Mouse (Mus musculus): ENCODE results near the gene Fmod. TPM values are rescaled to one million over a fixed set of nuclear protein-coding genes. Genes with fewer than 3 reads are reported as not detected.

The Fmod gene
- total RNA-seq, 1 experiment, result not detected

- peaks cover 9 to 16% of the 10 kb centered on the region in 2 experiments for H3K4me1 ChIP-seq (ENCODE audit: control insufficient read depth in 2 of 2, insufficient read depth in 2 of 2, low read length in 2 of 2, poor library complexity in 1 of 2)
- H3K9ac ChIP-seq (ENCODE audit: insufficient read depth, low read depth, low read length, poor library complexity, severe bottlenecking), result no peak overlapping the region
- H3K4me3 ChIP-seq (ENCODE audit: insufficient read depth in 1 of 2, low read depth in 1 of 2, low read length in 2 of 2, poor library complexity in 1 of 2, severe bottlenecking in 1 of 2), result no peak overlapping the region
- no peaks in the 10 kb centered on the region for H3K36me3 ChIP-seq (ENCODE audit: control insufficient read depth, insufficient read depth, low read length, poor library complexity, severe bottlenecking)
- in situ Hi-C loops (cut with MboI; ENCODE audit: low sequenced_read_pairs in 2 of 2, unreplicated experiment in 2 of 2), result no loop called here
- no peak for DNase-seq (ENCODE audit: low read depth, low spot score)
- TF ChIP-seq CHD2 (IDR thresholded peaks at IDR 0.05; ENCODE audit: low read depth, low read length), result no peak
- TF ChIP-seq ZC3H11A (IDR thresholded peaks at IDR 0.05; ENCODE audit: borderline replicate concordance, low read depth, low read length), result no peak
- no peak for TF ChIP-seq HCFC1 (IDR thresholded peaks at IDR 0.05; ENCODE audit: borderline replicate concordance, insufficient read depth, low read length)
- TF ChIP-seq ZNF384 (IDR thresholded peaks at IDR 0.05; ENCODE audit: low read depth, low read length), result no peak
- no peak for TF ChIP-seq MAFK (IDR thresholded peaks at IDR 0.05; ENCODE audit: insufficient read depth, low read depth, low read length)
- no peaks in the 10 kb centered on the region for H3K9me3 ChIP-seq (ENCODE audit: control insufficient read depth, insufficient read depth, low read depth, low read length)
- no peak overlapping the region for H3K27ac ChIP-seq (ENCODE audit: insufficient read depth, low read depth, low read length, poor library complexity, severe bottlenecking)
Measured at GRCm38 (mm10) chr1:134066554-134066953, 29.5 kb downstream of the Fmod start.

GRCm38 (mm10) chr1:134067143-134067619, 30.1 kb downstream of the Fmod start:
- Histone ChIP-seq H3K27ac (ENCODE audit: insufficient read depth, low read depth, low read length, poor library complexity, severe bottlenecking) (no peak overlapping the region), H3K9ac (ENCODE audit: insufficient read depth, low read depth, low read length, poor library complexity, severe bottlenecking) (no peak overlapping the region), H3K4me1 (ENCODE audit: control insufficient read depth in 2 of 2, insufficient read depth in 2 of 2, low read length in 2 of 2, poor library complexity in 1 of 2) (peaks cover 6 to 11% of the 10 kb centered on the region in 2 experiments), H3K9me3 (ENCODE audit: control insufficient read depth, insufficient read depth, low read depth, low read length) (no peaks in the 10 kb centered on the region), H3K4me3 (ENCODE audit: insufficient read depth in 1 of 2, low read depth in 1 of 2, low read length in 2 of 2, poor library complexity in 1 of 2, severe bottlenecking in 1 of 2) (no peak overlapping the region), H3K36me3 (ENCODE audit: control insufficient read depth, insufficient read depth, low read length, poor library complexity, severe bottlenecking) (no peaks in the 10 kb centered on the region)
- in situ Hi-C loops (cut with MboI; ENCODE audit: low sequenced_read_pairs in 2 of 2, unreplicated experiment in 2 of 2), result no loop called here
- DNase-seq (ENCODE audit: low read depth, low spot score), result no peak
- TF ChIP-seq ZC3H11A (IDR thresholded peaks at IDR 0.05; ENCODE audit: borderline replicate concordance, low read depth, low read length) (no peak), HCFC1 (IDR thresholded peaks at IDR 0.05; ENCODE audit: borderline replicate concordance, insufficient read depth, low read length) (no peak), CHD2 (IDR thresholded peaks at IDR 0.05; ENCODE audit: low read depth, low read length) (no peak), ZNF384 (IDR thresholded peaks at IDR 0.05; ENCODE audit: low read depth, low read length) (no peak), MAFK (IDR thresholded peaks at IDR 0.05; ENCODE audit: insufficient read depth, low read depth, low read length) (no peak)

- no peaks in the 10 kb centered on the region for H3K9me3 ChIP-seq (ENCODE audit: control insufficient read depth, insufficient read depth, low read depth, low read length)
- peaks cover 3% of the 10 kb centered on the region for H3K36me3 ChIP-seq (ENCODE audit: control insufficient read depth, insufficient read depth, low read length, poor library complexity, severe bottlenecking)
- H3K9ac ChIP-seq (ENCODE audit: insufficient read depth, low read depth, low read length, poor library complexity, severe bottlenecking), result no peak overlapping the region
- H3K4me3 ChIP-seq (ENCODE audit: insufficient read depth in 1 of 2, low read depth in 1 of 2, low read length in 2 of 2, poor library complexity in 1 of 2, severe bottlenecking in 1 of 2), result no peak overlapping the region
- in situ Hi-C loops (cut with MboI; ENCODE audit: low sequenced_read_pairs in 2 of 2, unreplicated experiment in 2 of 2), result no loop called here
- peaks cover 0 to 7% of the 10 kb centered on the region in 2 experiments; a peak in 2 of 4 replicates for H3K4me1 ChIP-seq (ENCODE audit: control insufficient read depth in 2 of 2, insufficient read depth in 2 of 2, low read length in 2 of 2, poor library complexity in 1 of 2)
- H3K27ac ChIP-seq (ENCODE audit: insufficient read depth, low read depth, low read length, poor library complexity, severe bottlenecking), result no peak overlapping the region
- no peak for DNase-seq (ENCODE audit: low read depth, low spot score)
- TF ChIP-seq ZC3H11A (IDR thresholded peaks at IDR 0.05; ENCODE audit: borderline replicate concordance, low read depth, low read length) (no peak), CHD2 (IDR thresholded peaks at IDR 0.05; ENCODE audit: low read depth, low read length) (no peak), ZNF384 (IDR thresholded peaks at IDR 0.05; ENCODE audit: low read depth, low read length) (no peak), MAFK (IDR thresholded peaks at IDR 0.05; ENCODE audit: insufficient read depth, low read depth, low read length) (no peak), HCFC1 (IDR thresholded peaks at IDR 0.05; ENCODE audit: borderline replicate concordance, insufficient read depth, low read length) (no peak)
Measured at GRCm38 (mm10) chr1:134070099-134070669, 33.1 kb downstream of the Fmod start.

GRCm38 (mm10) chr1:134071411-134072018, 34.5 kb downstream of the Fmod start:
- H3K9ac ChIP-seq (ENCODE audit: insufficient read depth, low read depth, low read length, poor library complexity, severe bottlenecking), result no peak overlapping the region
- H3K4me1 ChIP-seq (ENCODE audit: control insufficient read depth in 2 of 2, insufficient read depth in 2 of 2, low read length in 2 of 2, poor library complexity in 1 of 2), result peaks cover 0 to 7% of the 10 kb centered on the region in 2 experiments; a peak in 2 of 4 replicates
- in situ Hi-C loops (cut with MboI; ENCODE audit: low sequenced_read_pairs in 2 of 2, unreplicated experiment in 2 of 2), result no loop called here
- H3K27ac ChIP-seq (ENCODE audit: insufficient read depth, low read depth, low read length, poor library complexity, severe bottlenecking), result no peak overlapping the region
- no peaks in the 10 kb centered on the region for H3K9me3 ChIP-seq (ENCODE audit: control insufficient read depth, insufficient read depth, low read depth, low read length)
- peaks cover 11% of the 10 kb centered on the region for H3K36me3 ChIP-seq (ENCODE audit: control insufficient read depth, insufficient read depth, low read length, poor library complexity, severe bottlenecking)
- TF ChIP-seq CHD2 (IDR thresholded peaks at IDR 0.05; ENCODE audit: low read depth, low read length) (no peak), ZC3H11A (IDR thresholded peaks at IDR 0.05; ENCODE audit: borderline replicate concordance, low read depth, low read length) (no peak), MAFK (IDR thresholded peaks at IDR 0.05; ENCODE audit: insufficient read depth, low read depth, low read length) (no peak), HCFC1 (IDR thresholded peaks at IDR 0.05; ENCODE audit: borderline replicate concordance, insufficient read depth, low read length) (no peak), ZNF384 (IDR thresholded peaks at IDR 0.05; ENCODE audit: low read depth, low read length) (no peak)
- no peak for DNase-seq (ENCODE audit: low read depth, low spot score)
- H3K4me3 ChIP-seq (ENCODE audit: insufficient read depth in 1 of 2, low read depth in 1 of 2, low read length in 2 of 2, poor library complexity in 1 of 2, severe bottlenecking in 1 of 2), result no peak overlapping the region

Measured in ES-E14 (cell line).